Mouse (Mus musculus) embryonic facial prominence, embryonic 15.5 days (tissue): ENCODE results near the gene Efna5. TPM values are rescaled to one million over a fixed set of nuclear protein-coding genes. Genes with fewer than 3 reads are reported as not detected.

Experiments used
- ATAC-seq: fragments of 200-750 bp; cut with Nextera tagmentation; 2 replicates; pipeline ENCODE4 v1.8.0; 2017; ENCODE audit warnings: low read depth, moderate TSS enrichment; ENCODE audit not compliant: insufficient number of reproducible peaks, low FRiP score, low TSS enrichment
- H3K27ac ChIP-seq: fragments of 300-500 bp; sonication (generic); replicated peaks from 2 replicates; pipeline ENCODE4 v1.5.1; 2015; ENCODE audit warnings: mild to moderate bottlenecking, inconsistent platforms
- H3K27me3 ChIP-seq: fragments of 300-500 bp; sonication (generic); 2 replicates; pipeline ENCODE4 v1.6.1; 2015; ENCODE audit warnings: inconsistent platforms
- H3K36me3 ChIP-seq: fragments of 300-500 bp; sonication (generic); 2 replicates; pipeline ENCODE4 v1.6.1; 2015; ENCODE audit warnings: mild to moderate bottlenecking, inconsistent platforms
- H3K4me1 ChIP-seq: fragments of 300-500 bp; sonication (generic); 2 replicates; pipeline ENCODE4 v1.6.1; 2015; ENCODE audit warnings: inconsistent platforms
- H3K4me2 ChIP-seq: fragments of 300-500 bp; sonication (generic); replicated peaks from 2 replicates; pipeline ENCODE4 v1.6.1; 2015; ENCODE audit warnings: mild to moderate bottlenecking, inconsistent platforms
- H3K4me3 ChIP-seq: fragments of 300-500 bp; sonication (generic); replicated peaks from 2 replicates; pipeline ENCODE4 v1.5.1; 2015; ENCODE audit warnings: mild to moderate bottlenecking, inconsistent platforms
- H3K9ac ChIP-seq: fragments of 300-500 bp; sonication (generic); 2 replicates; pipeline ENCODE4 v1.6.1; 2015; ENCODE audit warnings: inconsistent platforms
- H3K9me3 ChIP-seq: fragments of 300-500 bp; sonication (generic); replicated peaks from 2 replicates; pipeline ENCODE4 v1.6.1; 2016; ENCODE audit warnings: inconsistent platforms
- WGBS: fragments of 180-500 bp; shearing (Covaris S2); methylation state at CpG from one replicate; pipeline ENCODE4 v1.1.7; 2015; 5-methylcytosine and 5-hydroxymethylcytosine counted together
- polyA plus RNA-seq: library from polyadenylated mRNA; unstranded; fragments of >200 nt; fragmentation: Nextera tagmentation; extraction: Ambion mirVana; gene quantifications from 2 replicates; pipeline ENCODE4 v1.2.1, GENCODE M21; 2015

The Efna5 gene
- polyA plus RNA-seq, 1 experiment from 2014 or later, result 71.9 TPM

- Histone ChIP-seq H3K4me1 (peaks cover 14% of the 10 kb centered on the region), H3K4me2 (no peak overlapping the region), H3K27ac (no peak overlapping the region), H3K9me3 (no peaks in the 10 kb centered on the region), H3K27me3 (no peaks in the 10 kb centered on the region), H3K36me3 (no peaks in the 10 kb centered on the region), H3K9ac (no peak overlapping the region), H3K4me3 (no peak overlapping the region)
- WGBS, result 68% methylated on average over 6 of the region's 6 CpGs
- no peak for ATAC-seq
These were observed 228.7 kb downstream of the Efna5 start for GRCm38 (mm10) chr17:62652451-62652850.

DNA sequence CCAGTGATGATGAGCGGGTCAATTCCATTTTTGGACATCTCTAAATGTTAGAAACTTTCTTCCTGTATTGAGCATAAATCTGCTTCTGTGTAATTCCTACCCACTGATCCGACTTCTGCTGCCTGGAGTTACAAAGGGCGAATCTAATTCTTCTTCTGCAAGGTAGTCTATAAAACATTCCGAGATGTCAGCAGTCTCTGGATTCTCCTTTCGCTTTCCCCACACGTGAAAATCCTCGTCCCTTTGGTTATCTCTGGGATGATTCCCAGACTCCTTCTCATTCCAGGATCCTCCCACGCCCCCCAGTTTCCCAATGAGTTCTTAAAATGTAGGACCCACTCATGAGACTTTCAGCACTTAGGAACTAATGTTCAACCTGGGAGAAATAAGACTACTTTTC, 229.4 kb downstream of the Efna5 start:
- no peak for ATAC-seq
- Histone ChIP-seq H3K27me3 (no peaks in the 10 kb centered on the region), H3K4me2 (no peak overlapping the region), H3K9me3 (no peaks in the 10 kb centered on the region), H3K4me3 (no peak overlapping the region), H3K36me3 (no peaks in the 10 kb centered on the region), H3K4me1 (peaks cover 9% of the 10 kb centered on the region), H3K27ac (no peak overlapping the region), H3K9ac (no peak overlapping the region)
- WGBS, result 74% methylated on average over 8 of the region's 8 CpGs

DNA sequence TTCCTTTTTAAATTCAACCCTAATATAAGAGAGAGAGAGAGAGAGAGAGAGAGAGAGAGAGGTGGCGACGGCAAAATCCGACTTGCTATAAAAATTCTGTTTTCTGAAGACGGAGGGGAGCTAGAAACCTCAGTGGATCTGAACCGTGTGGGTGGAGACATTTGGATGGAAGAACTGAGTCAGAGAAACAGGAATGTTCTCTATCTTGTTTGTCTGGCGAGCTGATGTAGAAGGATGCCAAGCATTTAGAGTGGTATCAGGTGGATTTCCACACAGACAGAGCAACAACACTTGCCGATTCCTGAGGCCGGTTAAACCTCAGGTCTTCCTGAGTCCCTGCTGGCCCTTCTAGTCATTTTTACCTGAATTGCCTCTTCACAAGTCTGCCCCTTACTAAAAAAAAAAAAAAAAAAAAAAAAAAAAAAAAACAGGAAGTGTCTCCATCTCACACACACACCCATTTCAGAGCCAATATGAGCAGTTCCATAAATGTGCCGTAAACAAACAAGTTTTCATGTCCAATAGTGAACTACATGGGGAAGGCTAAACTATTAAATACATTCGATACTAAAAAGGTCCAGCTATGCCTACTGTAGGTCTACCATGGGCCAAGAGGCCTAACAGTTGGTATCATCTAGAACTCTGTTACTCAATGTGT, 231.7 kb downstream of the Efna5 start:
- H3K27me3 ChIP-seq, result no peaks in the 10 kb centered on the region
- H3K27ac ChIP-seq, result no peak overlapping the region
- no peaks in the 10 kb centered on the region for H3K36me3 ChIP-seq
- H3K9me3 ChIP-seq, result no peaks in the 10 kb centered on the region
- no peak overlapping the region for H3K4me3 ChIP-seq
- no peak overlapping the region for H3K4me2 ChIP-seq
- 75% methylated on average over 10 of the region's 10 CpGs for WGBS
- H3K4me1 ChIP-seq, result no peaks in the 10 kb centered on the region
- ATAC-seq, result no peak
- no peak overlapping the region for H3K9ac ChIP-seq

DNA sequence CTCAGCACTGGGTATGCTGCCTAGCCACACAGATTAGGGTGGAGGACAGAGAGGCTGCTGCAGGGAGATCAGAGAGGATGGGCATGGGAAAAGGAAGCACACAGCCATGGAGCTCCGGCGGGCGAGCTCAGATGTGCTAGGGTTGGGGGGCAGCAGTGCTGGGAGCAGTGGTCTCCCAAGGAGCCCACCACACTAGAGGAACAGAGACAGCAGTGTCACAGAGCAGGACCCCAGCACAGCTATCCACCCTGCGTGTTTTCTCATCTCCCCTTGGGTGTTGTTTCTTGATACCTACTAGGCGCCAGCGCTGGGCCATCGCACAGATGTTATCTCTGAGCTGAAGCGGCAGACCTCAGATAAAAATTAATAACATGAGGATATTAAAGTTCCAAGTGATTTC, 234.3 kb downstream of the Efna5 start:
- no peak overlapping the region for H3K9ac ChIP-seq
- no peaks in the 10 kb centered on the region for H3K36me3 ChIP-seq
- no peak overlapping the region for H3K4me3 ChIP-seq
- ATAC-seq, result no peak
- no peak overlapping the region for H3K27ac ChIP-seq
- H3K4me1 ChIP-seq, result no peaks in the 10 kb centered on the region
- H3K4me2 ChIP-seq, result no peak overlapping the region
- H3K27me3 ChIP-seq, result no peaks in the 10 kb centered on the region
- no peaks in the 10 kb centered on the region for H3K9me3 ChIP-seq
- WGBS, result 94% methylated on average over 8 of the region's 8 CpGs

DNA sequence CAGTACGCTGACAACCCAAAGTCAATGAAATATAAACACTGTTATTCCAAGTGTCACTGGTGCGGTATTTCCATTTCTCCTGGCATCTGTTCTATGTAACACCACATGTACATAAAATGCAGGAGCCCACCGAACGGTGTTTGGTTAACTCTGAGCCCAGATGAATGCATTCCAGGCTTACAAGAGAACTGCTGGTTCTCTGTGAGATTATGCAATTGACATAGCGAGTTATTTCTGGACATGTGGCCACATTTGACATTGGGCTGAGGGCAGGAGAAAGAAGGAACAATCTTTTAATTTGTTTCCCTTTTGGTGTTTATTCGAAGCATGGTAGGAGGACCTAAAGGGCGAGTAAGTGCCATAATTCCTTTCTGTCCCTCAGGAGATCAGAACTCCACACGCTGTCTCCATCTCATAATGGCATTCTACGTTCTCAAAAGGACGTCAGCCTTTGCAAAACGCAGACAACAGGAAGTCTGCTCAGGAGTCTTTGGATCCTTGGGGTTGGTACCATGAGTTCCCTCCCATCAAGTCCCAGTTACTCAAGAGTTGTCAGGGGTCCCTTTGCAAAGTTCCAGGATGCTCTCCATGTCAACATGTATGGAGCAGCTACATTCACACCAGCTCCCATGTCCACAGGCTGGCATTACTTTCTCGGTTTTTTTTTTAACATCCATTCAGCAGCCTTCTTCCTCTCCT, 238.5 kb downstream of the Efna5 start:
- Histone ChIP-seq H3K9me3 (no peaks in the 10 kb centered on the region), H3K4me2 (no peak overlapping the region), H3K27me3 (no peaks in the 10 kb centered on the region), H3K4me3 (no peak overlapping the region), H3K27ac (no peak overlapping the region), H3K4me1 (no peaks in the 10 kb centered on the region), H3K9ac (no peak overlapping the region), H3K36me3 (no peaks in the 10 kb centered on the region)
- ATAC-seq, result no peak
- WGBS, result 68% methylated on average over 12 of the region's 12 CpGs

- 86% methylated on average over 6 of the region's 6 CpGs for WGBS
- Histone ChIP-seq H3K27ac (no peak overlapping the region), H3K4me2 (no peak overlapping the region), H3K27me3 (no peaks in the 10 kb centered on the region), H3K4me1 (no peaks in the 10 kb centered on the region), H3K9me3 (no peaks in the 10 kb centered on the region), H3K36me3 (no peaks in the 10 kb centered on the region), H3K4me3 (no peak overlapping the region), H3K9ac (no peak overlapping the region)
- ATAC-seq, result no peak
These were observed 240.5 kb downstream of the Efna5 start for GRCm38 (mm10) chr17:62640654-62641053.

GRCm38 (mm10) chr17:62636896-62637295, 244.2 kb downstream of the Efna5 start:
- WGBS, result 84% methylated on average over 7 of the region's 7 CpGs

GRCm38 (mm10) chr17:62634937-62635336, 246.2 kb downstream of the Efna5 start:
- no peaks in the 10 kb centered on the region for H3K4me1 ChIP-seq
- no peak overlapping the region for H3K9ac ChIP-seq
- no peaks in the 10 kb centered on the region for H3K9me3 ChIP-seq
- H3K36me3 ChIP-seq, result no peaks in the 10 kb centered on the region
- ATAC-seq, result no peak
- WGBS, result 56% methylated on average over 3 of the region's 3 CpGs
- no peak overlapping the region for H3K4me2 ChIP-seq
- H3K4me3 ChIP-seq, result no peak overlapping the region
- H3K27ac ChIP-seq, result no peak overlapping the region
- H3K27me3 ChIP-seq, result no peaks in the 10 kb centered on the region

More at GRCm38 (mm10) chr17:62636896-62637295, 244.2 kb downstream of the Efna5 start:
- Histone ChIP-seq H3K36me3 (no peaks in the 10 kb centered on the region), H3K4me1 (no peaks in the 10 kb centered on the region), H3K9ac (no peak overlapping the region), H3K4me3 (no peak overlapping the region), H3K9me3 (no peaks in the 10 kb centered on the region), H3K27ac (no peak overlapping the region), H3K4me2 (no peak overlapping the region), H3K27me3 (no peaks in the 10 kb centered on the region)
- ATAC-seq, result no peak

- no peaks in the 10 kb centered on the region for H3K27me3 ChIP-seq
- whole genome bisulfite sequencing, result 79% methylated on average over 1 of the region's 1 CpGs
- H3K9me3 ChIP-seq, result no peaks in the 10 kb centered on the region
- H3K9ac ChIP-seq, result no peak overlapping the region
- no peak for ATAC-seq
- no peaks in the 10 kb centered on the region for H3K36me3 ChIP-seq
- H3K4me3 ChIP-seq, result no peak overlapping the region
- H3K27ac ChIP-seq, result no peak overlapping the region
- H3K4me1 ChIP-seq, result peaks cover 16% of the 10 kb centered on the region
- H3K4me2 ChIP-seq, result no peak overlapping the region
These were observed 252.6 kb downstream of the Efna5 start for GRCm38 (mm10) chr17:62628474-62628873.

GRCm38 (mm10) chr17:62627508-62627907, 253.6 kb downstream of the Efna5 start:
- Histone ChIP-seq H3K4me3 (no peak overlapping the region), H3K9ac (no peak overlapping the region), H3K4me2 (no peak overlapping the region), H3K9me3 (no peaks in the 10 kb centered on the region), H3K27ac (no peak overlapping the region), H3K4me1 (peaks cover 16% of the 10 kb centered on the region), H3K36me3 (no peaks in the 10 kb centered on the region), H3K27me3 (no peaks in the 10 kb centered on the region)
- no peak for ATAC-seq
- 48% methylated on average over 1 of the region's 1 CpGs for WGBS

DNA sequence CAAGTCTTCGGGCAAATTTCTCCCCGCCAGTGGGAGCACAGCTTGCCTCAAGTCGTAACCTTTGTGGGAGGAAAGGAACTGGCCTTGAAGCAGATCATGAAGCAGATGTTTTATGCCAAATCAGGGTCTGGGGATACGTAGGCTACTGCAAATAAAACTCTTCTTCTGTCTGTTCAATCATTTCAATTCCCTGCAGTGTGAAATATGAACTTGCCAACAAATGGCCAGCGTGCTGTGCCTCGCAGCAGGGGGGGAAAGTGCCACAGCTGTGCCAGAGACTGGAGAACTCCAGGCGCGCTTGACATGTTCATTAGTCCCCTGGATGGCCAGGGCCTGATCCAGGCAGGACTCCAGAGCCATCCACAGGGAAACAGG, 255.5 kb downstream of the Efna5 start:
- H3K4me2 ChIP-seq, result no peak overlapping the region
- H3K36me3 ChIP-seq, result no peaks in the 10 kb centered on the region
- H3K4me3 ChIP-seq, result no peak overlapping the region
- no peaks in the 10 kb centered on the region for H3K9me3 ChIP-seq
- H3K4me1 ChIP-seq, result peaks cover 16% of the 10 kb centered on the region
- no peaks in the 10 kb centered on the region for H3K27me3 ChIP-seq
- no peak for ATAC-seq
- 25% methylated on average over 8 of the region's 8 CpGs for WGBS
- no peak overlapping the region for H3K27ac ChIP-seq
- H3K9ac ChIP-seq, result no peak overlapping the region
